In genomic region chr7:49975441-49976121, GRCm38 (mm10) we compare ENCODE assay signal across 8 mouse cellular contexts. TPM values are rescaled to one million over a fixed set of nuclear protein-coding genes. Genes with fewer than 3 reads are reported as not detected.
DNase-seq lines count a peak whose midpoint lies in the region; ATAC-seq lines count a peak whose summit lies in the region.

No protein-coding gene starts in this region.

- no peaks in the 10 kb centered on the region for H3K9me3 ChIP-seq in kidney, embryonic 15.5 days (replicated peaks)
- no peaks in the 10 kb centered on the region for H3K9me3 ChIP-seq in embryonic facial prominence, embryonic 10.5 days
- H3K9me3 ChIP-seq in hindbrain, embryonic 15.5 days: no peaks in the 10 kb centered on the region
- no peaks in the 10 kb centered on the region for H3K9me3 ChIP-seq in midbrain, embryonic 11.5 days (ENCODE audit: control insufficient read depth, low read length)

- H3K36me3 ChIP-seq in kidney, embryonic 15.5 days: no peaks in the 10 kb centered on the region
- H3K36me3 ChIP-seq in embryonic facial prominence, embryonic 10.5 days (replicated peaks): no peaks in the 10 kb centered on the region
- no peaks in the 10 kb centered on the region for H3K36me3 ChIP-seq in hindbrain, embryonic 15.5 days
- H3K36me3 ChIP-seq in midbrain, embryonic 11.5 days (ENCODE audit: control insufficient read depth, insufficient read depth, low read length): no peaks in the 10 kb centered on the region

- peaks cover 31% of the 10 kb centered on the region for H3K4me1 ChIP-seq in kidney, embryonic 15.5 days
- peaks cover 17% of the 10 kb centered on the region for H3K4me1 ChIP-seq in embryonic facial prominence, embryonic 10.5 days
- peaks cover 20% of the 10 kb centered on the region for H3K4me1 ChIP-seq in hindbrain, embryonic 15.5 days (replicated peaks)
- H3K4me1 ChIP-seq in midbrain, embryonic 11.5 days (ENCODE audit: control insufficient read depth, insufficient read depth, low read length): peaks cover 9% of the 10 kb centered on the region

- WGBS in kidney, embryonic 15.5 days: under 1% methylated on average over 40 of the region's 40 CpGs
- under 1% methylated on average over 40 of the region's 40 CpGs for WGBS in embryonic facial prominence, embryonic 10.5 days
- 0% methylated on average over 39 of the region's 40 CpGs for WGBS in hindbrain, embryonic 15.5 days
- under 1% methylated on average over 40 of the region's 40 CpGs for WGBS in midbrain, embryonic 11.5 days

- H3K4me2 ChIP-seq in kidney, embryonic 15.5 days: peak overlapping the region; percentile 95
- peak overlapping the region; percentile 88 for H3K4me2 ChIP-seq in hindbrain, embryonic 15.5 days
- peak overlapping the region; percentile 78 for H3K4me2 ChIP-seq in midbrain, embryonic 11.5 days

- H3K9ac ChIP-seq in kidney, embryonic 15.5 days: peak overlapping the region; percentile 50
- peak overlapping the region; percentile 55 for H3K9ac ChIP-seq in hindbrain, embryonic 15.5 days
- H3K9ac ChIP-seq in midbrain, embryonic 11.5 days (ENCODE audit: low read length): peak overlapping the region; percentile 52

- intact Hi-C loops in gastrocnemius, postnatal 36 days (cut with DNase I): no loop called here

- H3K4me3 ChIP-seq in kidney, embryonic 15.5 days (replicated peaks): peak overlapping the region; percentile 59
- peak overlapping the region; percentile 68 for H3K4me3 ChIP-seq in embryonic facial prominence, embryonic 10.5 days
- H3K4me3 ChIP-seq in hindbrain, embryonic 15.5 days: peak overlapping the region; percentile 56
- peak overlapping the region; percentile 52 for H3K4me3 ChIP-seq in midbrain, embryonic 11.5 days (ENCODE audit: low read depth, low read length)

- ATAC-seq in kidney, embryonic 15.5 days (replicated peaks; ENCODE audit: low FRiP score): peak; percentile 55
- peak; percentile 65 for ATAC-seq in hindbrain, embryonic 15.5 days (ENCODE audit: low FRiP score, low read depth)
- ATAC-seq in midbrain, embryonic 11.5 days (ENCODE audit: low FRiP score): peak; percentile 59

- no peak for DNase-seq in kidney, postnatal 14 days
- DNase-seq in embryonic facial prominence, embryonic 10.5 days (ENCODE audit: low spot score): peak; percentile 56
- peak; percentile 94 for DNase-seq in midbrain, embryonic 11.5 days (ENCODE audit: low spot score, missing footprints)
- DNase-seq in adrenal gland, postnatal 10 days: no peak
- no peak for DNase-seq in urinary bladder, adult 2 months (ENCODE audit: low spot score)
- no peak for DNase-seq in gastrocnemius, postnatal 36 days

- H3K27ac ChIP-seq in kidney, embryonic 15.5 days: no peak overlapping the region
- H3K27ac ChIP-seq in embryonic facial prominence, embryonic 10.5 days (replicated peaks): no peak overlapping the region; the same call in 1 of the 2 replicates
- peak overlapping the region; percentile 47 for H3K27ac ChIP-seq in hindbrain, embryonic 15.5 days (replicated peaks)
- H3K27ac ChIP-seq in midbrain, embryonic 11.5 days (ENCODE audit: low read depth, low read length): no peak overlapping the region

- H3K27me3 ChIP-seq in kidney, embryonic 15.5 days: peaks cover 56% of the 10 kb centered on the region
- H3K27me3 ChIP-seq in embryonic facial prominence, embryonic 10.5 days (replicated peaks; ENCODE audit: low read depth, poor library complexity, severe bottlenecking): peaks cover 98% of the 10 kb centered on the region
- peaks cover 34% of the 10 kb centered on the region for H3K27me3 ChIP-seq in hindbrain, embryonic 15.5 days
- peaks cover 37% of the 10 kb centered on the region for H3K27me3 ChIP-seq in midbrain, embryonic 11.5 days (ENCODE audit: control insufficient read depth, insufficient read depth, low read length)

RNA-seq across cellular contexts. Expression of gene Nell1, which starts 0.9 kb away (rescaled TPM):
- polyA plus RNA-seq in kidney, embryonic 15.5 days (2015; fragmentation: Nextera tagmentation; extraction: Ambion mirVana): 11.5 and 12.3 TPM in 2 replicates
- 0.39 and 0.76 TPM in 2 replicates for polyA plus RNA-seq in embryonic facial prominence, embryonic 10.5 days (2016; fragmentation: Nextera tagmentation; extraction: Ambion mirVana)
- 30.0 and 31.6 TPM in 2 replicates for polyA plus RNA-seq in hindbrain, embryonic 15.5 days (2015; fragmentation: Nextera tagmentation; extraction: Ambion mirVana)
- polyA plus RNA-seq in midbrain, embryonic 11.5 days (2014; fragmentation: Nextera tagmentation; extraction: Ambion mirVana): 2.2 and 2.4 TPM in 2 replicates
- under 1 TPM; 0.90 to 0.91 TPM for total RNA-seq in adrenal gland, postnatal 10 days (2021)
- 0.18 and 0.31 TPM in 2 replicates for polyA plus RNA-seq in urinary bladder, adult 2 months (2012; rRNA removed)
- not detected for total RNA-seq in gastrocnemius, postnatal 36 days (2021)

Comparison
In these comparisons a context has a peak if more than half of its experiments do, and no peak if none do; other contexts are left out.
1. DNase-seq: peak in embryonic facial prominence, embryonic 10.5 days (single experiment) and midbrain, embryonic 11.5 days (single experiment); none in kidney, postnatal 14 days (single experiment), adrenal gland, postnatal 10 days (single experiment), urinary bladder, adult 2 months (single experiment) and gastrocnemius, postnatal 36 days (0 of 2).
2. Peak in every context shown above with its lines, with median percentiles within 50 percentile points of each other: ATAC-seq, H3K4me2 ChIP-seq, H3K4me3 ChIP-seq and H3K9ac ChIP-seq.